Mouse (Mus musculus) spleen, adult 2 months (tissue): ENCODE measurements around the gene Diexf. TPM values are rescaled to one million over a fixed set of nuclear protein-coding genes. Genes with fewer than 3 reads are reported as not detected.

Source experiments
- DNase-seq, 2 experiments: peaks; one replicate each; pipeline versions ENCODE4 v3.0.0 to v3.0.0-alpha.2; 2012 to 2021; ENCODE audit warnings: low spot score in 2 of 2, low read depth in 1 of 2
- H3K27ac ChIP-seq: fragments of 200-500 bp; 2 replicates; pipeline ENCODE4 v1.5.1; 2012; ENCODE audit warnings: low read length, inconsistent platforms; ENCODE audit not compliant: insufficient read depth
- H3K27me3 ChIP-seq: fragments of 200-500 bp; 2 replicates; pipeline ENCODE4 v1.6.1; 2012; ENCODE audit warnings: mild to moderate bottlenecking, moderate library complexity, low read length, inconsistent platforms; ENCODE audit not compliant: control insufficient read depth, insufficient read depth
- H3K36me3 ChIP-seq: fragments of 200-500 bp; 2 replicates; pipeline ENCODE4 v1.6.1; 2012; ENCODE audit warnings: mild to moderate bottlenecking, low read length, inconsistent platforms; ENCODE audit not compliant: control insufficient read depth, insufficient read depth
- H3K4me1 ChIP-seq: fragments of 200-500 bp; 2 replicates; pipeline ENCODE4 v1.6.1; 2011; ENCODE audit warnings: inconsistent platforms; ENCODE audit not compliant: control insufficient read depth, insufficient read depth, insufficient read length
- H3K4me3 ChIP-seq: fragments of 200-500 bp; 2 replicates; pipeline ENCODE4 v1.5.1; 2011; ENCODE audit warnings: mild to moderate bottlenecking, inconsistent platforms; ENCODE audit not compliant: insufficient read depth, insufficient read length; ENCODE audit errors: extremely low read depth
- CTCF ChIP-seq: fragments of 200-500 bp; IDR thresholded peaks from 2 replicates; pipeline ENCODE4 v1.5.1; 2011; ENCODE audit warnings: mild to moderate bottlenecking, inconsistent platforms; ENCODE audit not compliant: insufficient read depth, insufficient read length, insufficient replicate concordance; ENCODE audit errors: extremely low read depth
- POLR2A ChIP-seq: fragments of 200-500 bp; IDR thresholded peaks from 2 replicates; pipeline ENCODE4 v1.6.1; 2011; ENCODE audit warnings: low read depth, low read length, inconsistent platforms
- WGBS: fragments of 180-500 bp; shearing (Covaris S2); methylation state at CpG from one replicate; pipeline ENCODE4 v1.1.7; 2018; 5-methylcytosine and 5-hydroxymethylcytosine counted together
- polyA plus RNA-seq: library from polyadenylated mRNA; depleted of rRNA; stranded (reverse); fragments of >200 nt; gene quantifications from 2 replicates; pipeline ENCODE4 v1.2.3, GENCODE M21; 2012

Diexf gene
- polyA plus RNA-seq, 1 experiment = 17.1 TPM

- TF ChIP-seq CTCF = no peak
- no peak for TF ChIP-seq POLR2A
- no peak for DNase-seq
- Histone ChIP-seq H3K27ac (no peak overlapping the region), H3K36me3 (peaks cover 9% of the 10 kb centered on the region), H3K4me1 (no peaks in the 10 kb centered on the region), H3K27me3 (no peaks in the 10 kb centered on the region), H3K4me3 (no peak overlapping the region)
- 79% methylated on average over 3 of the region's 3 CpGs for WGBS
These were observed 27.1 kb downstream of the Diexf start for GRCm38 (mm10) chr1:193102996-193103395.

- Histone ChIP-seq H3K36me3 (peaks cover 8% of the 10 kb centered on the region), H3K27me3 (no peaks in the 10 kb centered on the region), H3K4me3 (no peak overlapping the region), H3K27ac (no peak overlapping the region), H3K4me1 (no peaks in the 10 kb centered on the region)
- no peak for TF ChIP-seq CTCF
- TF ChIP-seq POLR2A = no peak
- no peak for DNase-seq
- WGBS = 81% methylated on average over 5 of the region's 5 CpGs
These were observed 27.5 kb downstream of the Diexf start for GRCm38 (mm10) chr1:193102556-193102955.

GRCm38 (mm10) chr1:193102029-193102428 lies 28.0 kb downstream of the Diexf start:
- no peak for DNase-seq
- H3K36me3 ChIP-seq = peaks cover 4% of the 10 kb centered on the region
- H3K4me1 ChIP-seq = no peaks in the 10 kb centered on the region
- WGBS = 51% methylated on average over 4 of the region's 4 CpGs
- no peak overlapping the region for H3K27ac ChIP-seq
- H3K4me3 ChIP-seq = no peak overlapping the region
- H3K27me3 ChIP-seq = no peaks in the 10 kb centered on the region
- TF ChIP-seq POLR2A (no peak), CTCF (no peak)

- no peak for DNase-seq
- WGBS = 90% methylated on average over 3 of the region's 3 CpGs
- no peak overlapping the region for H3K4me3 ChIP-seq
These were observed 31.1 kb downstream of the Diexf start for GRCm38 (mm10) chr1:193098946-193099345.

GRCm38 (mm10) chr1:193093596-193093995 lies 36.5 kb downstream of the Diexf start:
- no peak overlapping the region for H3K4me3 ChIP-seq
- H3K27ac ChIP-seq = no peak overlapping the region
- no peaks in the 10 kb centered on the region for H3K36me3 ChIP-seq
- no peaks in the 10 kb centered on the region for H3K4me1 ChIP-seq
- TF ChIP-seq CTCF (no peak), POLR2A (no peak)
- no peaks in the 10 kb centered on the region for H3K27me3 ChIP-seq
- DNase-seq = no peak
- 85% methylated on average over 3 of the region's 3 CpGs for WGBS

More at GRCm38 (mm10) chr1:193098946-193099345, 31.1 kb downstream of the Diexf start:
- Histone ChIP-seq H3K36me3 (no peaks in the 10 kb centered on the region), H3K4me1 (no peaks in the 10 kb centered on the region), H3K27me3 (no peaks in the 10 kb centered on the region), H3K27ac (no peak overlapping the region)
- no peak for TF ChIP-seq CTCF
- no peak for TF ChIP-seq POLR2A

- Histone ChIP-seq H3K27ac (no peak overlapping the region), H3K4me1 (no peaks in the 10 kb centered on the region), H3K36me3 (no peaks in the 10 kb centered on the region), H3K4me3 (no peak overlapping the region), H3K27me3 (no peaks in the 10 kb centered on the region)
- WGBS = 91% methylated on average over 1 of the region's 1 CpGs
- no peak for DNase-seq
- TF ChIP-seq CTCF (no peak), POLR2A (no peak)
These were observed 37.3 kb downstream of the Diexf start for GRCm38 (mm10) chr1:193092771-193093170.

GRCm38 (mm10) chr1:193090894-193091293 lies 39.2 kb downstream of the Diexf start:
- Histone ChIP-seq H3K4me1 (no peaks in the 10 kb centered on the region), H3K4me3 (no peak overlapping the region), H3K27ac (no peak overlapping the region), H3K36me3 (no peaks in the 10 kb centered on the region), H3K27me3 (no peaks in the 10 kb centered on the region)
- TF ChIP-seq CTCF (no peak), POLR2A (no peak)
- DNase-seq = no peak
- 86% methylated on average over 11 of the region's 11 CpGs for WGBS
